Mouse (Mus musculus) midbrain, embryonic 12.5 days (tissue): ENCODE measurements at regions not wholly inside any gene's neighbourhood (a gene's known extent, or its start where the extent isn't known, plus 50 kb on each side); places are given as distances from the start of the nearest gene placed in this dataset.

Source experiments
- ATAC-seq: fragments of 200-750 bp; cut with Nextera tagmentation; 2 replicates; pipeline ENCODE4 v1.8.0; 2017; ENCODE audit warnings: low read depth, moderate TSS enrichment, moderate library complexity; ENCODE audit not compliant: low FRiP score
- H3K27ac ChIP-seq: fragments of 300-500 bp; sonication (generic); replicated peaks from 2 replicates; pipeline ENCODE4 v1.5.1; 2016; ENCODE audit warnings: mild to moderate bottlenecking
- H3K27me3 ChIP-seq: fragments of 300-500 bp; sonication (generic); 2 replicates; pipeline ENCODE4 v1.6.1; 2016; ENCODE audit warnings: mild to moderate bottlenecking
- H3K36me3 ChIP-seq: fragments of 300-500 bp; sonication (generic); 2 replicates; pipeline ENCODE4 v1.6.1; 2016
- H3K4me1 ChIP-seq: fragments of 300-500 bp; sonication (generic); 2 replicates; pipeline ENCODE4 v1.6.1; 2016
- H3K4me2 ChIP-seq: fragments of 300-500 bp; sonication (generic); replicated peaks from 2 replicates; pipeline ENCODE4 v1.6.1; 2016; ENCODE audit warnings: mild to moderate bottlenecking, moderate library complexity
- H3K4me3 ChIP-seq: fragments of 300-500 bp; sonication (generic); 2 replicates; pipeline ENCODE4 v1.5.1; 2016; ENCODE audit warnings: mild to moderate bottlenecking
- H3K9ac ChIP-seq: fragments of 300-500 bp; sonication (generic); replicated peaks from 2 replicates; pipeline ENCODE4 v1.6.1; 2016; ENCODE audit warnings: mild to moderate bottlenecking, moderate library complexity
- H3K9me3 ChIP-seq: fragments of 300-500 bp; sonication (generic); 2 replicates; pipeline ENCODE4 v1.6.1; 2016; ENCODE audit warnings: mild to moderate bottlenecking
- WGBS: fragments of 180-500 bp; shearing (Covaris S2); methylation state at CpG from one replicate; pipeline ENCODE4 v1.1.7; 2016; 5-methylcytosine and 5-hydroxymethylcytosine counted together

DNA sequence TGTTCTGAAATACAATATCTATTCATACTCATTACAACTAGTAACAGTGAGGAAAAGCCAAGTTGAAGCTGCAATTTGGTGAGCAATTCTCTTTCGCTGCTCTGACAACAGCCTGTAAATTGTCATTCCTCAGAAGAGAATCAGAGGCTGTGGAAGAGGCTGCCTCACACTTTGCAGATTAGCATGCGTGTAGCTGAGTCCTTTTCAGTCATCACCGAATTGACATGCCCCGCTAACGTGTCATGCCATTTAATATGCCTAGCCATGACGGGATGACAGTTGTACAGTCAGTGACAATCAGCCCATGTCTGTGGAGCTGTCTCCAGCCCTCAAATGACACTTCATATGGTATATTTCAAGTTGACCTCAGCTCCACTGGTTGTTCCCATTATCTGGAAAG, 553.4 kb upstream of the Itga1 start:
- 0 out of 2 replicates have a peak, but pooled peaks have one; percentile 27 for ATAC-seq
- Histone ChIP-seq H3K4me2 (no peak overlapping the region), H3K27me3 (no peaks in the 10 kb centered on the region; the same call in 1 of the 2 replicates), H3K9ac (no peak overlapping the region), H3K9me3 (no peaks in the 10 kb centered on the region), H3K27ac (no peak overlapping the region), H3K36me3 (no peaks in the 10 kb centered on the region), H3K4me3 (no peak overlapping the region), H3K4me1 (peaks cover 5% of the 10 kb centered on the region; the same call in 1 of the 2 replicates)
- 87% methylated on average over 6 of the region's 6 CpGs for WGBS

DNA sequence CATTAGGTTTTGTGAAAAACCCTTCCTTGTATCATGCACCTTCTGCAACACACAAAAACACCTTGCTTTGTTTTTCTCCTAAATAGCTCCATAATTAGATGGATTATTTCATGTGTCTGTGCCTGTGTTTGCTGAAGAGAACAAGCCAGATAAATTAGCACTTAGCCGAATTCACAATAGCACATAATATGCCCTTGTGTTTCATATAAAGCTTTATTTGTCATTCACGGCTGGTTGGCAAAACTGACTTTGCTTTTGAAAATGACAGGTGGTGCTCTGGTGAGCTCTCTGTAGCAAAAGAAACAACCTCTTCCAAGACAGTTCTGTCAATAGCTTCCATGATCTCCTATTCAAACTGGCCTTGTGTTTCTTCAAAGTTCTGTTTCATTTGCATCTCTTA, 551.2 kb upstream of the Itga1 start:
- Histone ChIP-seq H3K4me3 (no peak overlapping the region), H3K36me3 (no peaks in the 10 kb centered on the region), H3K4me1 (peaks cover 5% of the 10 kb centered on the region; the same call in 1 of the 2 replicates), H3K4me2 (no peak overlapping the region), H3K27me3 (no peaks in the 10 kb centered on the region; the same call in 1 of the 2 replicates), H3K9me3 (no peaks in the 10 kb centered on the region), H3K27ac (no peak overlapping the region), H3K9ac (no peak overlapping the region)
- 55% methylated on average over 2 of the region's 2 CpGs for WGBS
- no peak for ATAC-seq

DNA sequence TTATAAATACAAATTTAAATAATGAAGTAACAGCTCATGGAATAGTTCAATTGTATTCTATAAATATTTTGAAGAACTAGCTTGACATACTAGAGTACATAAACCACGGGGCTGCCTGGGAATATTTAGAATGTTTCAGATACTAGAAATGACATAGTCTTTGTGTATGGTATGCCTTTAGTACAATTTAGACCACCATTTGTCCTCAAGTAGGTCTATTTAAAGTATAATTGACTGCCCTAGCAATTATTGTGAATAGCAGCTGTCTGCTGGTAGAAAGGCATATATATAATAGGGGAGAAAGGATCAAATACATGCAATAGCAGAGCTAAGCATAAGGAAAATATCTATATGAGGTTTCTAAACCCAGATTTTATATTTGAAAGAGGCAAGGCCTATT, 550.6 kb upstream of the Itga1 start:
- Histone ChIP-seq H3K9me3 (no peaks in the 10 kb centered on the region), H3K27ac (no peak overlapping the region), H3K9ac (no peak overlapping the region), H3K4me2 (no peak overlapping the region), H3K4me3 (no peak overlapping the region), H3K36me3 (no peaks in the 10 kb centered on the region), H3K4me1 (peaks cover 5% of the 10 kb centered on the region; the same call in 1 of the 2 replicates), H3K27me3 (no peaks in the 10 kb centered on the region; the same call in 1 of the 2 replicates)
- ATAC-seq, result no peak
- 72% methylated on average over 1 of the region's 1 CpGs for WGBS

DNA sequence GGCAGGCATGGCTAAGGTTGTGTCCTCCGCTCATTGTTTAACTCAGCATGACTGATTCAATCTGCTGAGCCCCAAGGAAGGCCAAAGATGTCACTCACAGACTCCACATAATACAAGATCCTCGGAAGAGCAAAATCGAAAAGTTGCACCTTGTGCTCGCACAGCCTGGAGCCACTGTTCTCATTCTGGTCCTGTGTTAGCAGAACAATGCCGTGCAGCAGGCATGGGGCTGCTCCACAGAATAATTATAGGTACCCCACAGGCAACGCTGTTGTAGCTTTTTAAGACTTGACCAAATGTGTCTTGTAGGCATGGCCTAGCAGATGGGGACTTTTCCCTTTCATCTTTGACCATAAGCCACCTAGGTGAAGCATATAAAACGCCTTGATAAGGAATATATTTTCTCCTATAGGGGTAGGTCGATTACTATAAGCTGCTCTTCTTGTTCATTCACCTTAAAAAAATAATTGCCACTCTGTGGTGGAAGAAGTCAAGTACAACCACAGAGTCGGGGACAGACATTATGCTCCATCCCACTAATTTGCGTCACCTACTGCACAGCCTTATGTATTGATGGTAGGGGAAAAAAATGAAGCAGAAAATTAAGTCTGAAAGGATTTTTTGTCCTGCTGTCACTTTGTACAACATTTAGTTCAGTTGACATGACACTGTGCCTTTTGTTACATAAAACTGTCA, 529.8 kb upstream of the Itga1 start:
- H3K4me1 ChIP-seq, result peaks cover 9% of the 10 kb centered on the region; the same call in 1 of the 2 replicates
- H3K9me3 ChIP-seq, result no peaks in the 10 kb centered on the region
- no peaks in the 10 kb centered on the region for H3K36me3 ChIP-seq
- 0 out of 2 replicates have a peak overlapping the region, but pooled peaks have one; percentile 6 for H3K27ac ChIP-seq
- peak overlapping the region; percentile 14; the same call in 1 of the 2 replicates for H3K4me2 ChIP-seq
- WGBS, result 33% methylated on average over 10 of the region's 10 CpGs
- ATAC-seq, result peak; percentile 89
- peaks cover 8% of the 10 kb centered on the region; the same call in 1 of the 2 replicates for H3K27me3 ChIP-seq
- no peak overlapping the region for H3K9ac ChIP-seq
- no peak overlapping the region for H3K4me3 ChIP-seq

DNA sequence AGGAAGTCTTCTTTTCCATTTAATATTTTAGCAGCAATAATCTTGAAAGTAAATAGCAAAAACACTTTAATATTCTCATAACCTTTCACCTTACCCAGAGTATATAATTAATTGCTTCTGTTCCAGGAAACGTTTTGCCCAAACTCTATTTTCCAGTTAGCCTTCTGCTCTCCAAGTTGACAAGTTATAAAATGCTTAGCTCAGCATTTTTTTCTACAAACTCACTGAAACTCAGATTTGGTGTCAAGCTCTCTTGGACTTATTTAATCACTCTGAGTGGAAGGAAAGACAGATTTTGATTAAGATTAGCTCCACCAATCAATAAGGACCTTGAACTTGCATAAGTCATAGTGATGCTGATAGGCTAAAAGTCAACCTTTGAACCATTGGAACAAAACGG, 528.8 kb upstream of the Itga1 start:
- Histone ChIP-seq H3K36me3 (no peaks in the 10 kb centered on the region), H3K4me2 (no peak overlapping the region), H3K27ac (no peak overlapping the region), H3K4me3 (no peak overlapping the region), H3K27me3 (peaks cover 8% of the 10 kb centered on the region; the same call in 1 of the 2 replicates), H3K9ac (no peak overlapping the region), H3K4me1 (peaks cover 9% of the 10 kb centered on the region; the same call in 1 of the 2 replicates), H3K9me3 (no peaks in the 10 kb centered on the region)
- ATAC-seq, result no peak
- WGBS, result 77% methylated on average over 2 of the region's 2 CpGs

DNA sequence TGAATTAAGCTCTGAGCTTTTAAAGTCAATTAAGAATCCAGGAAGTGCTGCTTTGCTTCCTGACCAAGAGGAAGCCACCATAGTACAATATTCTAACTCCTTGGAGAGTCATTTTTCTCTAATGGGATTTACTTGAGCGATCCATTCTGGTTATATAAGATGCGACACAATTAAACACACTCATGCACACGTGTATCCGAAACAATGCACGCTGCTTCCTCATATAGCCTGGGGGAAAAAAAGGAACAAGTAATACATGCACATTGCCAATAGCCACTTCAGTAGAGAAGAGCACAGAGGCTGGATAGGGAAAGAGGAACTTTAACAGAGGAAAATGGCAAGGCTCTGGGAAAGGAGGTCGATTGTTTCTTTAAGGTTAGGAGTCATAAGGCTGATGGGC, 511.4 kb upstream of the Itga1 start:
- Histone ChIP-seq H3K27me3 (no peaks in the 10 kb centered on the region), H3K4me2 (no peak overlapping the region), H3K9me3 (no peaks in the 10 kb centered on the region), H3K27ac (no peak overlapping the region), H3K9ac (no peak overlapping the region), H3K4me1 (no peaks in the 10 kb centered on the region), H3K36me3 (no peaks in the 10 kb centered on the region), H3K4me3 (no peak overlapping the region)
- 81% methylated on average over 6 of the region's 6 CpGs for WGBS
- no peak for ATAC-seq

DNA sequence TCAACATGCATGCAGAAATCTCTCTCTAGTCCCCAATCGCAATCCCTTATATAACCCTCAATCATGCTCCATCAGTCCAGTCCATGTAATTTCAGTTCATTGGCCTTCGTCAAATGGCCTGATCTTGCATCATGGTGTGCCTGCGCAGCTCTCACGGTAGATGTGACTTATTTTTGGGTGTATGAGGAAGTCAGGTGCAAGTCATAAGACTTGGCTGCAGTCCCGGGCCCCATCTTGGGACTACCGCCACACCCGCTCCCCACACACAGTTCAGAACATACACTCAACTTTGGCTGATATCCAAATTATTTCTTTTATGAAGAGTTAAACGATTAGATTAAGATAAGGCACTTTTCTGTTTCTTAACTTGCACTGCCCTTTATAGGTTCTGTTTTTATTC, 504.7 kb upstream of the Itga1 start:
- no peaks in the 10 kb centered on the region for H3K36me3 ChIP-seq
- no peak overlapping the region for H3K9ac ChIP-seq
- WGBS, result 96% methylated on average over 8 of the region's 8 CpGs
- no peaks in the 10 kb centered on the region for H3K9me3 ChIP-seq
- no peak for ATAC-seq
- H3K4me3 ChIP-seq, result no peak overlapping the region
- H3K27me3 ChIP-seq, result no peaks in the 10 kb centered on the region
- no peak overlapping the region for H3K27ac ChIP-seq
- H3K4me1 ChIP-seq, result no peaks in the 10 kb centered on the region
- H3K4me2 ChIP-seq, result no peak overlapping the region

DNA sequence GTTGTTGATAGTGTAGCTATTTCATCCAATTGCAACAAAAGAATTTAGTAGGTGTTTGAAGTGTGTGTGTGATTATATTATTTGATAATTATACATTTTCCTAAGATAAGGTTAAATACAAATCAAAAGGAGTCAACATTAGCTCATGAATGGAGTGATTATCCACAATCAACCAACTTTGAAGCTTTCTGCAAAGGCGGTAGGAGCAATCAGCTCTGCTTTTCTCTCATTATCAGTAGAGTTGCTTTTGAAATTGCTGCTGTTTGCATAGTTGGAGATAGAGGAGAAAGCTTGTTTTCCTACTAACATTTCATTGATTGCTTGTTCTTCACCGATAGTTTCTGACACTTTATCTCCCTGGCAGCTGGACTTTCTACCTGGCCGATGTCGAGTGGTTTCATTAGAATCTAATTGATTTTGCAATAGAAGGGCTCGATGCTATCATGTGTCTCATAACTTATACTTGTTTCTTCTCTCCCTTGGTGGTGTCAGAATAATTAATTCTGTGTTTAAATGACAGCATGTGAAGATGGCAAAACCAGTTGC, 493.4 kb upstream of the Itga1 start:
- no peak overlapping the region for H3K9ac ChIP-seq
- no peaks in the 10 kb centered on the region for H3K27me3 ChIP-seq
- no peaks in the 10 kb centered on the region for H3K4me1 ChIP-seq
- H3K9me3 ChIP-seq, result no peaks in the 10 kb centered on the region
- H3K36me3 ChIP-seq, result no peaks in the 10 kb centered on the region
- 90% methylated on average over 5 of the region's 5 CpGs for WGBS
- no peak overlapping the region for H3K4me2 ChIP-seq
- H3K27ac ChIP-seq, result no peak overlapping the region
- no peak for ATAC-seq
- H3K4me3 ChIP-seq, result no peak overlapping the region

DNA sequence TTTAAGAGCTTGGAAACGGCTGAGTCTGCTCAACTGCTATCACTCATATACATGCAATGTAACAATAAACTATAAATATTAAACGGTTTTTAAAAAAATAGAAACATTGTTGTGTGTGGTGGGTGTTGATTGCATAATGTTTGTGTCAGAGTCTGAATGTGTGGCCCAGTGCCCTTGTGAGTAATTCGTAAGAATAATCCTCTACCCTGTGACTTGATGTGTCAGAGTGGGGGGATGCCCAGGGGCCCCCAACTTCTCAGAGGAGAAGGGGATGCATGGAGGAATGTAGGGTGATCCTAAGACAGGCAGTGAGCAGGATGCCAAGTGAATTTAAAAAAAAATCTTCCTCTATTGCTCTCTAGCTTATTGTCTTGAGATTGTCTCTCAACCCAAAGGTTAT, 474.2 kb upstream of the Itga1 start:
- H3K4me3 ChIP-seq, result no peak overlapping the region
- H3K9me3 ChIP-seq, result no peaks in the 10 kb centered on the region
- H3K27me3 ChIP-seq, result no peaks in the 10 kb centered on the region
- no peak overlapping the region for H3K27ac ChIP-seq
- H3K4me2 ChIP-seq, result no peak overlapping the region
- H3K9ac ChIP-seq, result no peak overlapping the region
- no peak for ATAC-seq
- H3K4me1 ChIP-seq, result no peaks in the 10 kb centered on the region
- 89% methylated on average over 3 of the region's 3 CpGs for WGBS
- H3K36me3 ChIP-seq, result no peaks in the 10 kb centered on the region

DNA sequence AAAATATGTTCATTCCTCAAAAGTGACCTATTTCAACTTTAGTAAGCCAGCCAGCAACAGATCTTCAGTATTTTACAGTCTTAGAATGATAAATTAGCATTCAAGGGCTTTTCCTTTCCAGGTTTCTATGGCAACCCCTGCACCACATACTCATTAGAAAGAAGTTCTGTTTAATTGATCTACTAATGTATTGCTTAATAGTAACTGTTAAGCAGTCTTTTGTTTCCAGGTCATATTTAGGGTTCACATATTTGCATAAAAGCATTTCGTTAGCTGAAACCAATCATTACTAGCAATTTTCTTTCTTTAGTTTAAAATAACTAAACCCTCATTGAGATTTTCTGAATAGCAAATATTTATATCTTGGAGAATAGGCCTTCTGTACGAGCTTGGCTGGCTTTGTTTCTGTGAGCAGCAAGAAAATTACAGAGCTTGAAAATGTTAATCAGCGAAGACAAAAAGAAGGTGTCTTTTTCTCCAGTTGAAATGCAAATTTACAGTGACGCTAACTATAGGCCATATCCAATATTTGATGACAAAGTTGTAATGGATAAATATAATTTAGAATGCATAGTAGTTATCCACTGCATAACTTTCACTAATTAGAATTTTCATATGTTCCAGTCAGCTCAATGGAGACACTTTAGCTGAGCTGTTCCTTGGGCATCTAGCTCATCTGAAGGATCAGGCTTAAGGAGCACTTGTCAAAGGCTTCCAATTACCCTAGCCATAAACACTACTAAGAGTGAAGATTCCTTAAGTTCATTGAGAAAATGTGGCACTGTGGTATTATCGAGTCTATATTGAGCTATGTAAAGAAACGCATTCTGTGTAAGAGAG, 473.5 kb upstream of the Itga1 start:
- Histone ChIP-seq H3K4me2 (no peak overlapping the region), H3K36me3 (no peaks in the 10 kb centered on the region), H3K27me3 (no peaks in the 10 kb centered on the region), H3K9me3 (no peaks in the 10 kb centered on the region), H3K27ac (no peak overlapping the region), H3K4me3 (no peak overlapping the region), H3K4me1 (no peaks in the 10 kb centered on the region), H3K9ac (no peak overlapping the region)
- ATAC-seq, result peak; percentile 48; the same call in 1 of the 2 replicates
- WGBS, result 81% methylated on average over 6 of the region's 6 CpGs

DNA sequence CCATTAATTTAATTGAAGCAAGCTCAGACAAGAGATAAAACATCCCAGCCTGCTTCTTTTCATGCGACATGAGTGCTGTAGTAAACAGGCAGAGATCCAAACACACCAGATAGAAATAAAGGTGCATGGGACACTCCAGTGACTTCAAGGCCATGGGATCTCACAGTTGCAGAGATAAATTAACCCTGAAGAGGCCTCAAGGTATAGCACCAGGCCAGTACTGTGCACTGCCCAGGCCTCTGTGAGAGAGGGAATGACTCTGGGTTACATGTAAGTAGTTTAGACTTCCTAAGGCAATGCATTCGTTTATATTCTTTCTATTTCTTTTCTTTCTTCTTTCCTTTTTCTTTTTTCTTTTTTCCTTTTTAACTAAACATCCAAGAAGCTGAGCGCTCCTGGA, 439.4 kb upstream of the Itga1 start:
- H3K4me2 ChIP-seq, result no peak overlapping the region
- H3K27ac ChIP-seq, result no peak overlapping the region
- no peaks in the 10 kb centered on the region for H3K27me3 ChIP-seq
- H3K4me1 ChIP-seq, result no peaks in the 10 kb centered on the region
- WGBS, result 81% methylated on average over 3 of the region's 3 CpGs
- no peak overlapping the region for H3K9ac ChIP-seq
- H3K36me3 ChIP-seq, result no peaks in the 10 kb centered on the region
- H3K4me3 ChIP-seq, result no peak overlapping the region
- ATAC-seq, result no peak
- no peaks in the 10 kb centered on the region for H3K9me3 ChIP-seq

DNA sequence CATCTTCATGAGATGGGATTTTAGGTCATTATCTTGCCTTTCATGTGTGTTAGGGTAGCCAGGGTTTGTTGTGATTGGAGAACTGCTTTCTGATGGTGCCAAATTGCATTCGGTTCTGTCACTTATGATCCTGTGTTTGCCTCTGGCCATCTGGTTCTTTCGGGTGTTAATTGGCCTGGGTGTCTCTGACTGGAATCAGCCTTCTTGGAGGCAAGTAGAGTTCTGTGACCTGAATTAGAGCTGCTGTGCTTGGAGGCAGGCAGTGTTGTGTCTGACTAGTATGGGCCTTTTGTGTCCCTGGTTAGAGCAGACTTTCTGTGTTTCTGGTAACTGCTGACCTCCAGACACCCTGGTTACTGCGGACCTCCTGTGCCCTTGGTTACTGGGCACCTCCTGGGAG, 434.1 kb upstream of the Itga1 start:
- Histone ChIP-seq H3K27ac (no peak overlapping the region), H3K4me1 (no peaks in the 10 kb centered on the region), H3K9ac (no peak overlapping the region), H3K4me2 (no peak overlapping the region), H3K36me3 (no peaks in the 10 kb centered on the region), H3K4me3 (no peak overlapping the region), H3K27me3 (no peaks in the 10 kb centered on the region), H3K9me3 (no peaks in the 10 kb centered on the region)
- 0 out of 2 replicates have a peak, but pooled peaks have one; percentile 16 for ATAC-seq
- WGBS, result 81% methylated on average over 3 of the region's 3 CpGs
